Mouse (Mus musculus): ENCODE measurements around the gene Gm10300.

DNA sequence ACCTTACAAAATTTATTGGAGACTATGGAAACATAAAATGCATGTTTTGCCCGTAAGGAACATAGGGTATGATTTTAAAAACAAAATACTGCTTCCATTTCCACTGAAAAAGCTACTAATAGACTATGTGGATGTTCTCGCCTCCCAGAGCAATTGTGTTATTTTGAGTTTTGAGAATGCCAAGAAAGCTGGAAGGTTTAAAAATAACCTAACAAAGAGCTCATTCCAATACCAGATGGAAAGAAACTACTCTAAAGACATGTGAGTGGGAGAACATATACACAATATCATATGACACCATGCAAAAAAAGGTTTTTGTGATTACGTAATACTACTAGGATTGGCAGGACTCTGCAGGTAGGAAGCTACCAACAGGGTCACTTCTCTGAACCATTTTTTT is 30.8 kb upstream of the Gm10300 start:
- TF ChIP-seq CTCF (conservative IDR thresholded peaks at IDR 0.05 in 1 of 2, IDR thresholded peaks at IDR 0.05 in 1 of 2; ENCODE audit: low read depth in 2 of 2, low read length in 2 of 2): no peak
- no peak for TF ChIP-seq HCFC1 (IDR thresholded peaks at IDR 0.05; ENCODE audit: low read depth, low read length)
- no peak for TF ChIP-seq RAD21 (IDR thresholded peaks at IDR 0.05; ENCODE audit: low read depth, low read length)
- TF ChIP-seq JUND (conservative IDR thresholded peaks at IDR 0.05; ENCODE audit: low read depth, low read length): no peak
- TF ChIP-seq TCF12 (IDR thresholded peaks at IDR 0.05; ENCODE audit: low read depth, low read length): no peak
- TF ChIP-seq KAT2A (IDR thresholded peaks at IDR 0.05; ENCODE audit: insufficient replicate concordance, low read length): no peak
- TF ChIP-seq POLR2A (IDR thresholded peaks at IDR 0.05; ENCODE audit: low read depth, low read length): no peak
- no peak for TF ChIP-seq EP300 (IDR thresholded peaks at IDR 0.05; ENCODE audit: low read length)
- TF ChIP-seq ZNF384 (IDR thresholded peaks at IDR 0.05; ENCODE audit: low read depth, low read length): no peak
- TF ChIP-seq MAFK (IDR thresholded peaks at IDR 0.05; ENCODE audit: insufficient replicate concordance, low read length): no peak
- no peak for TF ChIP-seq POLR2AphosphoS2 (IDR thresholded peaks at IDR 0.05; ENCODE audit: low read depth, low read length)
- no peak for TF ChIP-seq BHLHE40 (IDR thresholded peaks at IDR 0.05; ENCODE audit: low read depth, low read length)
- no peak for TF ChIP-seq JUN (IDR thresholded peaks at IDR 0.05; ENCODE audit: insufficient read depth, low read depth, low read length)
- no peak for TF ChIP-seq CHD2 (IDR thresholded peaks at IDR 0.05; ENCODE audit: low read length)

All from CH12.LX (cell line).